Mouse (Mus musculus) yolk sac, embryonic 10.5 days (tissue): ENCODE results near the gene Defb48.

Experiments used
- DNase-seq: peaks from one replicate; pipeline ENCODE4 v3.0.0-alpha.2; 2017; ENCODE audit warnings: low spot score

Gene Defb48

DNA sequence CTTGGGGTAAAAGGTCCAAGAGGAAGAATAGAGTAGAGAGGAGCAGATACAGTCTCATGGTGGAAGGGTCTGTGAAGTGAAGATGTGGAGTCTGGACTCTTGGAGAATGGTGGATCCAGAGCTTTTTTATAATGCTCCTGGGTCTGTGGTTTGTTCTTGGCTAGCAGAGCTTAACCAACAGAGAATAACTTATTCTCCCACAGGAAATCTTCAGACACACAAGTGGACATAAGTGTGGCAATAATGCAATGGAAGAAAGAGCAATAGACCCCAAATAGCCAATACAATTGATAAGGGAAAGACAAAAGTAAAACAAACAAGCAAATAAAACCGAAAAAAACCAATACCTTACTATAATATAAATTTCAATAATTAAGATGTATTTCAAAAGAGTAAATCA, at the start of gene Defb48:
Defb48 (minus strand) TSS at position 101 of the 400 bp plus-strand sequence.
- DNase-seq = no peak

- no peak for DNase-seq
Observed at GRCm38 (mm10) chr14:63020524-63021156, 36.3 kb upstream of the Defb48 start.

- DNase-seq = no peak
Observed at GRCm38 (mm10) chr14:63014667-63015066, 30.4 kb upstream of the Defb48 start.

GRCm38 (mm10) chr14:63013082-63013481, 28.8 kb upstream of the Defb48 start:
- DNase-seq = no peak

- no peak for DNase-seq
Observed at GRCm38 (mm10) chr14:63011471-63011870, 27.2 kb upstream of the Defb48 start, which contains the start of gene Defb43. Defb43 (plus strand) TSS chr14:63011771.

GRCm38 (mm10) chr14:63002588-63002987, 18.3 kb upstream of the Defb48 start:
- no peak for DNase-seq

DNA sequence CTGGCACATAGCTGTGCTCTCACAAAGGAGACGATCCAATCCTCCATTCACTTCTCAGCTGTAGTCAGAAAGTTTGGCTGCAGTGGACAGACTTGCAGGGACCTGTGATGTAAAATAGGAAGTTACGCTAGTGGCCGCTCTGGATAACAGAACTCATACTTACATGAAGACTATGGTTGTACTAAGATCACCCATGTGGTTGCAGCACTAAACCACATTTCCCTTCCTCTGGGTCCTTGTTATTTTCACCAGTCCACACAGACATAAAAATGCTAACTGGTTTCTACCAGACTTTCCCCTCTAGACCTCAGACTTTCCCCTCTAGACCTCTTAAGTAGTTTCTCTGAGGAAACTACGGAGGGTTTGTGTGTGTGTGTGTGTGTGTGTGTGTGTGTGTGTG, 14.7 kb upstream of the Defb48 start:
- no peak for DNase-seq

DNA sequence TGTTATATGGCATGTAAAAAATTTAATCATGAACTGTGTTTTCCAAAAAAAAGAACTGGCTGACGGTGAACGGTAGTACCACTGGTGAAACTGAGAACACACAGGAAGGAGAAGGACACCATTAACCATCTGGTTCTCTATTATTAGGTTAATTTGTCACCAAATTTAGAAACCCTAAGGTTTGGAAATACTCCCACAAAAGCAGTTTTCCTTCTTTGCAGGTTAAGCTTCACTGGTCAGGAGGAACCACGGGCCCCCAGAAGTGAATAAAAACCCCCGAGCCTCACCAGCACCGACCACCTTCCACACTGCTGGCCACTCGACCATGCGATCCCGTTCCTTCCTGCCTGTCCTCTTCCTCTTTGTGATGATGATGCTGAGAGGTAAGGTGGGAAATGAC, 13.5 kb upstream of the Defb48 start, which contains the start of gene Defb47:
Defb47 (plus strand) TSS at position 301 of the 400 bp plus-strand sequence.
- DNase-seq = no peak

DNA sequence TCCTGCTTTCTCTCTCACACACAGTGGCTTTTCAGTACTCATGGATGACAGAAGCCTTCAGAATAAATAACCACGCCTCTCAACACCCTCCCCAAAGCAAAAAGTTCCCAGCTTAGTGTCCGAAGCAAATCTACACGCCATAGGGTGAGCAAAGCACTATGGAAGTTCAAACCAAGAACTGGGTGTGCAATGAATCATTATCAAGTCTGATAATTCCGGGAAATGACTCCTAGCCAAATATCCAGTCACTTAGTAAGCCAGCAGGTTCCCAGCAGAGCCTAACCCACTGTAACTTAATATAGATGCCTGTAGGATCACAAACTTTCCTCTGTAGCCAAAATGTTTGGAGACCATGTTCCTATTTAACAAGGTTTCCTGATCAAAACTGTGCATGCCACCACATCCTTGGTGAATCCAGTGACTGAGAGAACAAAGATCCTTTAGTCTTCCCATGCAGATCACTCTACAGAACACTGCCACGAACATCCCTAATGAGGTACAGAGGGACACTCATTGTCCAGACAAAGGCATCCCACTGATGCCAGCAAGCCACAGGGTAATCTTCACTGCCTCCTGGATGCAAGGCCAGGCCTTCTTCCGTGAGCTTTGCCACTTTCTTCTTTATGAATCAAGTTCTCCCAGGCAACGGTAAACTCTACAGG, 7.7 kb upstream of the Defb48 start:
- no peak for DNase-seq

- DNase-seq = no peak
Observed at GRCm38 (mm10) chr14:62991271-62991670, 7.0 kb upstream of the Defb48 start.

DNA sequence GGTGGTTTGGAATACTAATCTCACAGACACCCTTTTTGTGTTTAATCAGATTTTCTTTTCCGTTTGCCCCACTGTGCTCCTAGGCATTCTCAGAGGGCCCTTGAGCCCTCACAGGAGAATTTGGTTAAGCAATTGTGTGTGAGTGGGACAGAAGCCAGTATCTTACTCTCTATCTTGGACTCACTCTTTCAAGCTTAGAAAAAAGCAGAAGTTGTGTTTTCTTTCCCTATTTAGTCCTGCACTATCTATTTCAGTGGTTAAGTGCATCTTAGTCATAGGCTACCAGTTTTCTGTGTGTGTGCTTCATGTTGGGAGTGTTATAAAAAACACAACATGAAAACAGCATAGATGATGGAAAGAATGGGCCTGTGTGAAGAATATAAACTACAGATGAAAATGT, 4.5 kb downstream of the Defb48 start:
- DNase-seq = no peak

GRCm38 (mm10) chr14:62975046-62975445, 9.3 kb downstream of the Defb48 start:
- peak; percentile 27 for DNase-seq

GRCm38 (mm10) chr14:62965811-62966520, 18.3 kb downstream of the Defb48 start:
- DNase-seq = peak; percentile 27

GRCm38 (mm10) chr14:62965342-62965741, 19.0 kb downstream of the Defb48 start:
- no peak for DNase-seq

DNA sequence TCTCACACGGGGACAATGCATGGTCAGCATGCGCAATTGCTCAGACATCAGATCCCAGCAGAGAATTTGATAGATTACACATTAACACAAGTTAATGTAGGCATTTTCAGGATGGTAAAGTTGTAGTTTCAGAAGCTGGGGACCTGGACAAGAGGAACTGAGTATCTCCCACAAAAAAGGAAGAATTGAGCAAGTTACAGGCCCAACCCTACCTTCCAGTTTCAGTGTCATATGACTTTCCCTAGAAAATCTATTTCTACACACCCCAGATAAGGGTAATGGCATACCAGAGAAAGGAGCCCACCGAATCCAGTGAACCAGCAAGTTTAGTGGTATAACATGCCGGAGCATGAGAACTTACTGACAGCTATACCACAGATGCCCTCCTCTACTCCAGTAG, 20.7 kb downstream of the Defb48 start:
- DNase-seq = no peak

DNA sequence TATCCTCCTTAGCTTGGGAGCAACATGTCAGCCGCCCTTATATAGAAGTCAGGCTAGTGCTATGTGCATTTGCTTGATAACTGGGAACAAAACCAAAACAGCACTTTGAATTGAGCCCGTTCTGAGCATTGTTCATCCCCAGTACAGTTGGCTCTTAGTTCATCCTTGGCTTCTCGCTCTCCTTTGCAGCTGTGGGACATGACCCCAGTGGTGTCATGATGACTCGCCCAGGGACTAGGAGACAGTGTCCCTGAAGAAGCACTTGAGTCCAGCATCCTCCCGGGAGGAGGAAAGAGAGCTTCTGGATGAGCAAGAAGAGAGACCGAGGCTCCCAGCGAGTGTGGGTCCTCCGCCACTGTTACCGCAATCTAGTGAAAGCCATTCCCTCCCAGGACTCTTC, 28.2 kb downstream of the Defb48 start:
- DNase-seq = no peak

DNA sequence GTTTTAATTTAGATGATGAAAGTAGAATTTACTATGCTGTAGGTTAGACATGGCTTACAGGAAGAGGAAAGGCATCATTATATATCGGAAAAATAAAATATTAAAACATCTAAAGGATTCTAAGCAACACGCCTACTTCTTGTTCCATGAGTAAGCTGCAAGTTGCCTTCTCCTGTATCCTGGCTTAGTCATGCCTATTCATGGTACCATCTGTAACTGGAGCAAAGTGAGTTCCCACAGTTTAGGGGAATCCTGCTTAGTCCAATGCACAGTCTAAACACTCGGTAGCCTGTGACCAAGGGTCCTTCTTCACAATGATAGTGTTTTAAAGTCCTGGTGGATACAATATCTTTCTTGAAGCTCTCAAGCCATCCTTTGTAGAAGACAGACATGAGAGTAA, 37.5 kb downstream of the Defb48 start:
- DNase-seq = no peak

DNA sequence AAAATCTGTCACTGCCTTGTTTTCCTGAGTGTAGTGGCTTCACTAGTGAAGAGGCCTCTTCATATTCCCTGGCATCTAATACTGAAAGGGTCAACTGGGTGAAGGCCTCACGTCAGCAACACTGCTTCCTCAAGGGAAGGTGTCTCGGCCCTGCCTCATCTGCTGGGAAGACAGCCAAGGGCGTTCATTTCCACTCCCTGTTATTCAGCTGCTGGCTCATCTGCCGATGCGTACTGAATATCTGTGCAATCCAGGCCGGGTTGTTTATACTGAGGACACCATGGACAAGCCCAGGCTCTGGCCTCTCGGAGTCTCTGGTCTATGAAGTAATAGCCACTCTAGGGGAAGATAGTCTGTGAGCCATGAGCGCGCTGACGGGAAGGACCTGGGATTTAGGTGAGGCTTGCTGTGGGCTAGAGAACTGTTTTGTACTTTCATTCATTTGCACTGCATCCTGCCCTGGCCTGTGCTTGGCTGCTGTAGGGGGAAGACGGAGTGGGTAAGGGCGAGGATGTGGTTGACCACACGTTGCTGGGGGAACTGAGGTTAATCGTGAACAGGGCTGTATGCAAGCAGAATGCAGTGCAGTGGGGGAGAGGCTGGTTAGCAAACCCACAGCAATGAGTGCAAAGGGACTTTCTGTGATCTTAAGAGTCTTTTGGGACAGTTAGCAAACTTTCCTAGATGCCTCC, 43.8 kb downstream of the Defb48 start:
- no peak for DNase-seq

- DNase-seq = no peak
Observed at GRCm38 (mm10) chr14:62939435-62939834, 44.9 kb downstream of the Defb48 start.

- no peak for DNase-seq
Observed at GRCm38 (mm10) chr14:62937675-62938074, 46.6 kb downstream of the Defb48 start.

DNA sequence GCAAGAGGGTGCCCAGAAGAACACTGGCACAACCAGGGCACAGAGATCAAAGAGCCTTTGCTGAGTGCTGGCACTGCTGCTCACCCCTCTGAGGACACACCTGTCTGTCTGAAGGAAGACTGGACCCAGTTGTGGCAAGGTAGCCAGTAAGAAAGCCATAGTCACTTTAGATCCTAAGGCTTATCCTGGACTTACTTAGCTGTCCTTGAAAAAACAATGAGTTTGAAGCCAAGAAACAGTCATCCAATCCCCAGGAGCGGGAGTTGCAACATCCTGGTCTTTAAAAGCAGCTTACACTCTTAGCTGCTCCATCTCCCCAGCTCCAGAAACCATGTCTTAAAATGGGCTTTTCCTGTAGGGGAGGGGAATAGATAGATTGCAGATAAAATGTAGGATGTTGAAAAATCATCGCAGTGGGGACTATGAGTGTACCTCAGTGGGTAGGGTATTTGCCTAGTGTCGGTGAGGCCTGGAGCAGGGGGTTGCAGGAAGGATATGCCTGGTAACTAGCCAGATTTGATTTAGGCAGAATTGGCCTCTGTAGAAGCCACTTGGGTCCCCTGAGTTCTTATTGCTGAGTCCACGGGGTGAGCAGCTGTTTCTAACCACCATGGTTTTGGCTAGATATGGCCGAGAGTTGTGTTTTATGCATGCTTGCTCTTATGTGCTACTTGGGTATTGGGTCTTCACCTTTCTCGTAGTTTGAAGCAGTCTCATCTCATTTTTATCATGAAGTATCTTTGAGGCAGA, 47.5 kb downstream of the Defb48 start:
- no peak for DNase-seq

DNA sequence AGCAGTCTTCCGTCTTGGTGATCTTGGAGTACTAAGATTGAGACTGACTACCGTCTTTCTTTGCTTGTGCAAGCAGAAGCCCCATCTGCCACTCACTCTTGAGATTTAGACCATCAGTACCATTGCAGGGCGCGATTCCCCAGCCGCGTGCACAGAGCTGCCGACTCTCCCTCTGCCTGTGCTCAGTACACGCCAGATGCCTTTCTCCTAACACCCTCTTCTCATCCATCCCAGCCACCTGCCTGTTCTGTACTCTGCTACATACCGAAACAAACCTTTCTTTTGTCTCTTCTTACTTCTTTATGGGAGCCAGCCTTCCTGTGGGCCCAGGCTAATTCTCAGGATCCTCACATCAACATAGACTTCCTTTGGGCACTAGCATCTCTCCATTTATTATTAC, 48.9 kb downstream of the Defb48 start:
- no peak for DNase-seq
